Mouse (Mus musculus) c-Kit-positive CD71-positive TER-119-negative erythroid progenitor cells, embryonic 14.5 days (primary cell): ENCODE results near the gene BC030867.

ENCODE experiments used
- DNase-seq: peaks from one replicate; pipeline ENCODE4 v3.0.0-alpha.2; 2013; ENCODE audit warnings: low read depth

Gene BC030867

DNA sequence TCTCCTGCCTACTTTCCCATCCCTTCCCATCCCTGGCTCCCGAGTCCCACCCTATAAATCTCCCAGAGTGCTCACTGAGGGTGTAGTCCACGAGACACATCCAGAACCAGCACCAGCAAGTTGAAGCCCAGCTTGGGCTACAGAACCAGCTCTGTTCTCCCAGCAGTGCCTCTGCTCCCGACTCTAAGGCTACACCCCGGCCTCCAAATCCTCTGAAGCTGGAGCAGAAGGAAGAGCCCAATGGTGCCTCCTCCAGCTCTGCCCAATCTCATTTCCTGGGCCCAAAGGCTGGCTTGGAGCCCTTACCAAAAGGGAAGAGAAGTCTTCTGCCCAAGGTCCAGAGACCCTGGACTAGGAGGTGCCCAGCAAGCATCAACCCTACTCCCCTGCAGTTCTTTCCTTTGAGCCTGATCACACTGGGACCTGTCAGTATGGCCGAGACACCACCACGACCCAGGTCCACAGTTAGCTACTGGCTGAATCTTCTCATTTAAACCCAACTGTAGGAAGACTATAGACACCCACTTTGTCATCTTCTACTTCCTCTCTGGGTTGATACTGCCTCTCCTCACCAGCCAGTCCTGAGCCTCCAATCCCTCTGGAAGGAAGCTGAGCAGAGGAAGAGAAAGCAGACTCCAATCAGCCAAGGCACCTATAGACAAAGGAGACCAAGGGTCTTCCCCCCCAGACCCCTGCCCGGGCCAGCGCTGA, 27.3 kb upstream of the BC030867 start:
- no peak for DNase-seq

DNA sequence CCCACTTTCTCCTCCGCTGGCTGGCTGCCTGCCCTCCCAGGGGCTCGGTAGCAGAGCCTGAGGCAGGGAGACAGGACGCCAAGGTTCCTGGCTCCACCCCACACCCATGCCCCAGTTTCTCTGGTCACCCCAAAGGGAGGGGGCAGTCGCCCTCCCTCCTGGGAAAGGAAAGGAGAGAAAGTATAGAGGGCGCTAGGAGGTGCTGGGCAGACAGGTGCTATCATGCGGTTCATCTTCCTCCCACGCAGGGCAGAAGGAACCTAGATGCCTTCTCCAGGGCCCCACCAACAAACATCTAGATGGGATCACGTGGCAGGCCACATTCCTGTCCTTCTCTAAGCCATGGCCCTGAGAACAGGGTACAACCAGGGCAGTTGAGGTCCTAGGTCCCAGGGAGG, 26.7 kb upstream of the BC030867 start:
- DNase-seq: no peak

DNA sequence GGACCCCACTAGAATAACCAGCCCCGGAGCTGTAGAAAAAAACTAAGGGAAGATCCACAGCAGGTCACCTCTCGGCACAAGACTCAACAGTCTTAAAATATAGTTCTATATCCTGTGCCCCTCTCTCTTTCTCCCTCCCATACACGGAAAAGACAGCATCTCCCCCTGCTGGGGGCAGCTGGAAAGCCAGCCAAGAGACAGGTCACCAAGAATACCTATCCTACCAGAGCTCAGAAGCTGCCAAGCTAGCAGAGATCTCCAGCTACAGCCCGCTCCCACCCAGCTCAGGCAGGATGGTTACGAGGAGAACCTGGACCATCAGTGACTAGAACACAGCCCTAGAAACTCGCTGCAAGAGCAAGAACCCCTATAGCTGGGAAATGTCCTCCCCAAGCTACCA, 25.5 kb upstream of the BC030867 start:
- DNase-seq: peak; percentile 53

- no peak for DNase-seq
Observed at GRCm38 (mm10) chr11:102224686-102225085, 24.0 kb upstream of the BC030867 start.

DNA sequence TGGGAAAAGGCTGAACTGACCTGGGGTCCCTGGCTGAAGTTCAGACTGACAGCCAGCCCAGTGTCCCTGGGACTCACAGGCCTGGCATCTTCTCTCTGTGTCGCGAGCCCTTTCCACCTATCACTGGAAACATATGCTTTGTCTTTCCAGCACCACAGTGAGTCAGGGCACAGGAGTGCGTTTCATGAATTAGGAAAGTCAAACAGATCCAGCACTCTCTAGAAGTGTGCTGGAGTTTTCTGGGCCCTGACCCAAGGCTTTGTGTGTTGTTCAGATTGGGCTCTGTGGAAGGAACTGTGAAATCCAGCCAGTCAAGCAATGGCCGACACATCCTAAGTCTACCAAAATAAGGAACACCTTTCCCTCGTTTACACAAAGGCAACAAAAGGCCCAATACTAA, 23.5 kb upstream of the BC030867 start:
- no peak for DNase-seq

DNA sequence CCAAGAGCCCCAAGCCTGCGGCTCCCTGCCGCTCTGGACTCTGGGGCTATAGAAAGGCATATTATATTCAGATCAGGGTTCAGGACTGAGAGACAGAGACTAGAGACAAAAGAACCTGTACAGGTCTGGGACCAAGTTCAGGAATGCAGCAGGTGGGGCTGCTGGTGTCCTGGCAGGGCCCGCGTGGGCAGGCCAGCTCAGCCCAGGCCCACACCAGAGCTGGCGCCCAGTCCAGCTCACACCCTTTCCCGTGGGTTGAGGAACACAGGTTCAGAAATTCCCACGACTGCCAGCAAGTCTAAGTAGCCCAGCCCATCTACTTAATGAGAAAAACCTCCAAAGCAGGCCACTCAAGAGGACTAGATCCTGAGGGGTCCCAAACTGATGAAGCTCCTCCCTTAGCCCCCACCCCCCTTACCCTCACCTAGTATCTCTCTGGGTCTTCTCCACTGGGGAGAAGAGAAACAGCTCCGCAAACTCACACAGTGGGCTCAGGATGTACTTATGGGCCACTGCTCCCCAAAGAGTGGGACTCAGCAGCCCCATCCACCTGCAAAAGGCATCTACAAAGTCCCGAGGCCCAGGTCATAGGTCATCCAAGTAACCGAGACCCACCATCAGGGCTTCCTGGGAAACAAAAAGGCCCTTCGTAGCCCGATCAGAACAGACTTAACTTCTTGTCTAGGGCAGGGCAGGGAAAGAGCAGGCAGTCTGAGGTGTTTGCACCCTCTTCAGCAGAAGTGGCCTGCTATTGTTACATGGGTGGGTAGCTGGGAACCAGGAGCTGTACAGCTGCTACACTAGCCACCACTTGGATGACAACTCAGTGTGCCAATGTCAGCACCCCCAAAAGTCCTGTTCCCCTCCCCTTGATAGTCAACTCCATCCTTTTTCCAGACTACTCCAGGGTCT, 22.4 kb upstream of the BC030867 start:
- DNase-seq: no peak

DNA sequence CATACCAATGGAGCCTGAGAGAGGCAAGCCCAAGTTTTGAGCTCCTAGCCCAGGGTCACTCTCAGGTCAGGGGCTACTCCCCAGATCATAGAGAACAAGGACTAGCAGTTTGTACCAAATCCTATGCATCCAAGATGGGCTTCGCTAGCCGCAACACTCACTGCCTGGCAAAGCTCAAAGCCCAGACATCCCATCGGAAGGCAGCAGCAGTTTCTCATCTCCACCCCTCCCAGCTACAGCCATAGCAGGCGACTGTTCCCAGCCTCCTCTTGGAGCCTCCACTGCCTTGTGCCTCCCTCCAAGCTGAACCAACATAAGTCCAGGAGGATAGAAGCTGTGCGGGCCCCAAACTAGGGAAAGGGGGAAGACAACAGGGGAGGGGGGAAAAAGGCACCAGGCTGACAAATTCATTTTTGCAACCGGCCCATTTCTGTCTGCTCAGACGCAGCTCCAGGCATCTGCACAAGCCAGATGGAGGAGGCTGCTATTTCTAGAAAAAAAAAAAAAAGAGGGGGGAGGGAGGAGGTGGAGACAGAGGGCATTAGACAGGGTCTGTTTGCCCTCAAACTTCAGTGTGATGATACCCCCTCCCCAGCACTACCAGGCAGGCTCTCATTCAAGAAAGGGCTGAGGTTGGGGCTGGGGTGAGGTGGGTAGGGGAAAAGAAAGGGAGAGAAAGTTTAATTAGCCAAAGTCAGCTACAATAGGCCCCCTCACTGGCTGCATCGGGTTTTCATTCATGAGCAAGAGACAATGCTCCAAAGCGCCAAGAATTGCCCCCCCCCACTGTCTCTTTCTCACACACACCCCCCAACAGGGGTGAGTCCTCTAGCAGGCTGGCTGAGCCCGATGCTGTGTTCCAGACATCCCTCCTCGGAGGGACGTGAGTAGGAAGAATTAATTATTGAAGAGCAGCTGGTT, 21.2 kb upstream of the BC030867 start:
- DNase-seq: no peak

DNA sequence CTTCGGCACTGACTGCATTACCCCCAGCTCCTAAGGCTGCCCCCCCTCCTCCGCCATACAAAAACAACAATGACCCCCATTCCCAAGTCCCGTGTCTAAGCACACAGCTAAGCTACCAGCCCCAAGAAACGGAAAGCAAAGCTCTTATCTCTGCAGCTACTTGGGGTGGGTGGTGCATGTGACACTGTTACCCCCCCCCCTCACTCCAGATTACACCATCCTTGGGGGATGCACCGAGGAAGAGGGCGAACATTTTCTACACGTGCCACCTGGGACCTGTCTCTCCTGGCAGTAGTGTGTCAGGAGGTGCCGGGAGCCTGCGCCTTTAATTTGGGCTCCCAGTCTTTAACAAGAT, 20.5 kb upstream of the BC030867 start:
- no peak for DNase-seq

DNA sequence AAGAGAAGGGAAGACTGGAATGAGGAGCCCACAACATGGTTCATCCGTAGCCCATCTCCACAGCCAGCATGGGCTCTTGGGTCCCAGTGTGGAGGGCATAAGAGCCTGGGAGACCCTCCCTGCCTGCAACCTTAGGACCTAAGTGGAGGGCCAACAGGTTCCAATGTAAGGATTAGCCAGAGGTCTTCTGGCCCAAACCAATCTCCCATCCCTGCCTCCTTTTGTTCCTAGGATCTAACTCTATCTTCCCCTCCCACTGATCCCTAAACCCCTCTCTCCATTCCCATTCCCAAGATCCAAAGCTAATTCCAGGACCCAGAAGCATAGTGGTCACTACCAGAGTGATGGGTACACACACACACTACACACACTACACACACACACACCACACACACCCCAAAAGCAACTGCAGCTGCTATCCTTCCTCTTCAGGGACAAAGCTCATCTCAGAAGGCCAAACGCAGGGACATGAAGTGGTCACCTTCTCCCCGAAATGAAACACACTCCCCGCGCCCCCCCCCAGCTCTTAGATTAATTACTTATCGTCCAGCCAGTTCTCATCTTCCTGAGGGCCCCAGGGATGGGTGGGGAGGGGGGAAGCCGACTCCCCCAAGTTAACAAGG, 19.9 kb upstream of the BC030867 start:
- no peak for DNase-seq

DNA sequence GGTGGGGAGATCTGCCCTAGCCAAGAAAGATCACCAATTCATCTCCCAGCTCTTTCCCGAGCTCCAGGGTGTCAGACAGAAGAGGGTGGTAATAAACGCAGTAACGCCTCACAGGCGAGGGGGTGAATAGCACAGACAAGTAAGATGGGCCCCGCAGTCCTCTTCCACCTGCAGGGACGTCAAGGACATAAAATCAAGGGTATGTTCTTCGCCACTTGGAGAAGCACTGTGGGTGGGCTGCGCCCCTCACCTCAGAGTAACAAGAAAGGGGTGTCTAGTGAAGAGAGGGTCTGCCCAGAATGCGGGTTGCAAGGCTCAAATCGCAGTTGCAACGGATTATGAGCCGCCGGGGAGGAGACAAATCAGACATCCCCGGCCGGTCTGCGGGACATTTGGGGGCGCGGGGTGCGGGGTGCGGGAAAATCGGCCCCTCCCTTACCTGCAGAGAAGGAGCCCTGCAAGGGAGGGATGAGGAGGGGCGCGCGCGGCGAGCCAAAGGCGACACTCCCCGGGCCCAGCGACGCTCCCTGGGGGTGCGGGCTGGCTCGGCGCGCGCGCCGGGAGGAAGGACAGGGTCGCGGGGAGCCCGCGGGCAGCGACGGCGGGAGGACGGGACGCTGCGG, 19.2 kb upstream of the BC030867 start:
- no peak for DNase-seq

GRCm38 (mm10) chr11:102230006-102230741, 18.5 kb upstream of the BC030867 start, which contains the start of gene Hdac5:
Hdac5 (minus strand) TSS chr11:102230166.
- peak; percentile 99 for DNase-seq

DNA sequence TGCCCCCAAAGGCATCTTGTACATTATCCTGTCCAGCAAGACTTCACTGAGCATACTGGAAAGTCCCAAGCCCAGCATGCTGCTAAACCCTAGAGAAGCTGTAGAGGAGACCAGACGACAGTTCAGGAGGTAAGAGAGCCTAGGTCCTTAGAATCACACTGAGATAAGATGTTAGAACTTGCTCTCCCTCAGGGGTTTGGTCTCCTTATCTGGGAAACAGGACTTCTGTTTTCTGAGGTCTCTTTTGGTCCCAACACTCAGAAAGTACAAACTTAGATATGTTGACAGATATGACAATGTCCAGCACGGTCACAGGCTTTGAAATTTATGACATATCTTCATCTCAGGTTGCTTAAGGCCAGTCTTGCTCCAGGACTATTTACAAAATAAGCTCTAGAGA, 12.7 kb upstream of the BC030867 start:
- DNase-seq: no peak

- DNase-seq: no peak
Observed at GRCm38 (mm10) chr11:102240636-102241035, 8.0 kb upstream of the BC030867 start.

- no peak for DNase-seq
Observed at GRCm38 (mm10) chr11:102241246-102241645, 7.4 kb upstream of the BC030867 start.

DNA sequence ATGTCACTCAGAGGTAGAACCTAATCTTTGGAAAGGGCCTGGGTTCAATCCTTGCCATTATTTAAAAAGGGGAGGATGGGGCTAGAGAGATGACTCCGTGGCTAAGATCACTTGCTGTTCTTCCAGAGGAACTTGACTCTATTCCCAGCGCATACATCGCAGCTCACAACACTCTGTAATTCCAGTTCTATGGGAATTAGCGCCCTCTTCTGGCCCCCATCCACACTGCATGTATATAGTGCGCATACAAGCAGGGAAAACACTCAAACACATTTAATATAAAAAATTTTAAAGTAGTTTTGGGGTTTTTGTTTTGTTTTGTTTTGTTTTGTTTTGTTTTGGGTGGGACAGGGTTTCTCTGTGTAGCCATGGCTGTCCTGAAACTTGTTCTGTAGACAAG, 6.8 kb upstream of the BC030867 start:
- DNase-seq: no peak

DNA sequence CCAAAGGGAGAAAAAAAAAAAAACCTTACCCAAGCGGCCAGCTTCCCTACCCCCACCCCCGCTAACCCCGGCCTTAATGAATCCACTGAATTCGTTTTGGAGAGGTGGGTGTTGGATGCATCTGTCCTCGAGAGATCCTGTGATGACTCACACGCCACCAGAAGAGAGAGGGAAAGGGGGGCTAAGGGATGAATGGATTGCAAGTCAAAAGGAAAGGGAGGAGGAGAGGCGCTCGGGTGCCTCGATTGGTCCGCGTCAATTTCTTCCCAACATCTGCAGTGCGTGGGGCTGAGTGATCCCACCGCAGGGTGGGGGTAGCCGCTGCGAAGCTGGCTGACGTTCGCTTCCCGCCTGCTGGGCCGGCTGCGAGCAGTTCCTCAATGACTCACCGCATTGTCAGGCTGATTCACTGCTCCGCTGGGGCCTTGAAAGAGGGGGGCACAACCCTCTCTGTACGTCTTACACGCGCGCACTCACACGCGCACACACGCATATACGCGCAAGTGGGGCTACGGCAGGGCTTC, 3.7 kb upstream of the BC030867 start:
- no peak for DNase-seq

- no peak for DNase-seq
Observed at GRCm38 (mm10) chr11:102245581-102246272, 3.0 kb upstream of the BC030867 start.

DNA sequence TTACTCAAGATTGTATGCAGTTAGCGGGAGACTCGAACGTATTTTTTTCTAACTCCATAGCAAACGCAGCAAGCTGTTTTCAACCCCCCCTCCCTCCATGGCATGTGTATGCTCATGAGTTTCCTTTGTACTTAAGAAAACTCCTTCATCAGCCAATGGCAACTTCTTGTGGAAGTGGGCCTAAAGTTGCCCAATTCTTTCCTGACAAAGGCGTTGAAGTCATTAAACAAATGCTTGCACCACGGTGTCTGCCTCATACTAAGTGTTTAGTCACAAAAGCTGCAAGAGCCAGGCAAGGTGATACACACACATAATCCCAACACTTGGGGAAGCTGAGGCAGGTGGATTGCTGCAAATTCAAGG, 2.4 kb upstream of the BC030867 start:
- DNase-seq: no peak

DNA sequence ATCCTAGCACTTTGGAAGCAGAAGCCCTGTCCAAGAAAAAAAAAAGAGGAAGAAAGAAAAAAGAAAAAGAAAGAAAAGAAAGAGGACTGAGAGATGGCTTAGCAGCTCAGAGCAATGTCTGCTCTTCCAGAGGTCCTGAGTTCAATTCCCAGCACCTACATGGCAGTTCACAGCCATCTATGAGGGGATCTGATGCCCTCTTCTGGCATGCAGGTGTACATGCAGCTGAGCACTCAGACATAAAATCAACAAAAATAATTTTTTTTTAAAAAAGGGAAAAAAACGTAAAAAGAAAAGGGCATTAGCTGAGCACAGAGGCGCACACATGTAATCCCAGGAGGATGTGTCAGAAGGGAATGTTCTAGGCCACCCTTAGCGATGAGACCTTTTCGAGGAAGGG, 1.8 kb upstream of the BC030867 start:
- DNase-seq: no peak
